Mouse (Mus musculus): ENCODE data around the gene Usp46. TPM values are rescaled to one million over a fixed set of nuclear protein-coding genes. Genes with fewer than 3 reads are reported as not detected.

The Usp46 gene
- total and polyA plus RNA-seq, 2 experiments from 2014 or later = 36.2 to 55.6 TPM

GRCm38 (mm10) chr5:73955005-73955404 lies 113.2 kb downstream of the Usp46 start:
- H3K27me3 ChIP-seq (ENCODE audit: insufficient read depth, low read length) = no peaks in the 10 kb centered on the region
- no peak overlapping the region for H3K27ac ChIP-seq (ENCODE audit: low read depth, low read length)
- 0 out of 2 replicates have a peak, but pooled peaks cover 3% of the 10 kb centered on the region for H3K4me1 ChIP-seq (ENCODE audit: insufficient read depth, low read length)
- no peak overlapping the region for H3K9ac ChIP-seq (replicated peaks; ENCODE audit: low read length, poor library complexity, severe bottlenecking)
- no peak for TF ChIP-seq CTCF (IDR thresholded peaks at IDR 0.05)
- no peak for DNase-seq (ENCODE audit: low spot score)
- whole genome bisulfite sequencing = 89% methylated on average over 4 of the region's 4 CpGs
- H3K4me2 ChIP-seq (ENCODE audit: low read depth, low read length, poor library complexity, severe bottlenecking) = no peak overlapping the region
- H3K36me3 ChIP-seq (ENCODE audit: insufficient read depth, low read length) = no peaks in the 10 kb centered on the region
- H3K9me3 ChIP-seq (ENCODE audit: low read length) = no peaks in the 10 kb centered on the region
- no peak overlapping the region for H3K4me3 ChIP-seq (ENCODE audit: low read depth, low read length)
- no peak for ATAC-seq (ENCODE audit: low FRiP score)

DNA sequence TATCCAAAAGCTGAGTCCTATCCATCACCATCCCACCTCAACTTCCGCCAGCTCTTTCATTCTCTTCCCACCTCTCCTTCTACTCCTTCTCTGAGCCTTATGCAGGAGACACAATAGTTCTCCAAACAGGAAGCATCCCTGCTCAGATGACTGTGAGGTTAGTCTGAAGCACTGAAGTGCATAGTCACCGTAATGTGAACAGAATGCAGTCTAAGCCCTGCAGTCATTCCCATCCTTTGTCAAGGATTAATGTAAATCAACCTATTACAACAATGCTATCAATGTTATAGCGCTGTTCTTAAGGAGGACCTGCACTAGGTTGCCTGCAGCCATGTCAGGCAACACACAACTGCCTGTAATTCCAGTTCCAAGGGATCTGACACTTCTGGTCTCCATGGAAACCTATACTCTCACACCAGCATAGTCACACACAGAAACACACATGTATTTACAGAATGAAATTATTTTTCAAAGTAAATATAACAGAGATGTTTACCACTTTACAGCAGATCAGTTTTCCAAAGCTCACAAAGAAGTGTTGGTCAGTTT lies 115.1 kb downstream of the Usp46 start:
- no peak for ATAC-seq (ENCODE audit: low FRiP score)
- no peak for TF ChIP-seq CTCF (IDR thresholded peaks at IDR 0.05)

DNA sequence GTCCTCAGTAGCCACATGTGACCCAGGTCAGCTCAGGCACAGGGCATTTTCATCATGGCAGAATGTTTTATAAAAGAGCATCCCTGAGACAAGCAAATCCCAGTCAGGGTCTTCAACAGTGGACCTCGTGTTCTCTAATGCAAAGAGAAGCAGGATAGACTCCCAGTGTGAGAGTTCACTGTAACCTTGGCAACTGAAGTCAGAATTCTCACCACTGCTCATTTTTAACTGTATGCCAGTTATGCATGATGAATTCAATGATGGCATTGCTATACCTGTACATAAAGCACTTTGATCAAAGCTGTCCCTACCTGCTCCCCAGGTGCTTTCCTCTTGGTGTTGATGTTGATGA lies 116.6 kb downstream of the Usp46 start:
- peak; percentile 12 for DNase-seq (ENCODE audit: low spot score)
- WGBS = 7% methylated on average over 1 of the region's 1 CpGs
- no peaks in the 10 kb centered on the region for H3K36me3 ChIP-seq (ENCODE audit: insufficient read depth, low read length)
- H3K9me3 ChIP-seq (ENCODE audit: low read length) = no peaks in the 10 kb centered on the region
- no peak overlapping the region for H3K9ac ChIP-seq (replicated peaks; ENCODE audit: low read length, poor library complexity, severe bottlenecking)
- H3K4me1 ChIP-seq (ENCODE audit: insufficient read depth, low read length) = 0 out of 2 replicates have a peak, but pooled peaks cover 3% of the 10 kb centered on the region
- TF ChIP-seq CTCF (IDR thresholded peaks at IDR 0.05) = no peak
- H3K4me3 ChIP-seq (ENCODE audit: low read depth, low read length) = no peak overlapping the region
- no peak for ATAC-seq (ENCODE audit: low FRiP score)
- no peak overlapping the region for H3K4me2 ChIP-seq (ENCODE audit: low read depth, low read length, poor library complexity, severe bottlenecking)
- H3K27me3 ChIP-seq (ENCODE audit: insufficient read depth, low read length) = no peaks in the 10 kb centered on the region
- no peak overlapping the region for H3K27ac ChIP-seq (ENCODE audit: low read depth, low read length)

More for the DNA sequence above, 115.1 kb downstream of the Usp46 start:
- WGBS = 74% methylated on average over 3 of the region's 3 CpGs
- Histone ChIP-seq H3K4me2 (ENCODE audit: low read depth, low read length, poor library complexity, severe bottlenecking) (no peak overlapping the region), H3K4me3 (ENCODE audit: low read depth, low read length) (no peak overlapping the region), H3K27me3 (ENCODE audit: insufficient read depth, low read length) (no peaks in the 10 kb centered on the region), H3K27ac (ENCODE audit: low read depth, low read length) (no peak overlapping the region), H3K4me1 (ENCODE audit: insufficient read depth, low read length) (0 out of 2 replicates have a peak, but pooled peaks cover 3% of the 10 kb centered on the region), H3K9ac (replicated peaks; ENCODE audit: low read length, poor library complexity, severe bottlenecking) (no peak overlapping the region), H3K9me3 (ENCODE audit: low read length) (no peaks in the 10 kb centered on the region), H3K36me3 (ENCODE audit: insufficient read depth, low read length) (no peaks in the 10 kb centered on the region)
- DNase-seq (ENCODE audit: low spot score) = no peak

- H3K4me3 ChIP-seq (ENCODE audit: low read depth, low read length) = no peak overlapping the region
- WGBS = 30% methylated on average over 16 of the region's 16 CpGs
- H3K27ac ChIP-seq (ENCODE audit: low read depth, low read length) = no peak overlapping the region; the same call in 1 of the 2 replicates
- H3K36me3 ChIP-seq (ENCODE audit: insufficient read depth, low read length) = no peaks in the 10 kb centered on the region
- no peak; the same call in 1 of the 2 replicates for ATAC-seq (ENCODE audit: low FRiP score)
- H3K4me2 ChIP-seq (ENCODE audit: low read depth, low read length, poor library complexity, severe bottlenecking) = no peak overlapping the region
- DNase-seq (ENCODE audit: low spot score) = peak; percentile 48
- no peaks in the 10 kb centered on the region for H3K27me3 ChIP-seq (ENCODE audit: insufficient read depth, low read length)
- peak; percentile 28 for TF ChIP-seq CTCF (IDR thresholded peaks at IDR 0.05)
- H3K4me1 ChIP-seq (ENCODE audit: insufficient read depth, low read length) = 0 out of 2 replicates have a peak, but pooled peaks cover 3% of the 10 kb centered on the region
- no peak overlapping the region for H3K9ac ChIP-seq (replicated peaks; ENCODE audit: low read length, poor library complexity, severe bottlenecking)
- H3K9me3 ChIP-seq (ENCODE audit: low read length) = no peaks in the 10 kb centered on the region
Measured at GRCm38 (mm10) chr5:73950809-73951648, 117.2 kb downstream of the Usp46 start.

Other genes with a start within 250 kb of the Usp46 start
- 2.6 TPM in 2 replicates for gene Rasl11b, start 126.9 kb upstream of the Usp46 start, total RNA-seq (2014; rRNA removed)
- 9.2 and 10.6 TPM in 2 replicates for gene Rasl11b, start 126.9 kb upstream of the Usp46 start, polyA plus RNA-seq (2015; fragmentation: Nextera tagmentation; extraction: Ambion mirVana)